Mouse (Mus musculus) forebrain, embryonic 11.5 days (tissue): Measurements from ENCODE around the gene Ppfia4. TPM values are rescaled to one million over a fixed set of nuclear protein-coding genes. Genes with fewer than 3 reads are reported as not detected.

ENCODE experiments used
- ATAC-seq: fragments of 200-750 bp; cut with Nextera tagmentation; replicated peaks from 2 replicates; pipeline ENCODE4 v1.8.0; 2017; ENCODE audit warnings: moderate TSS enrichment; ENCODE audit not compliant: low FRiP score
- DNase-seq: peaks from one replicate; pipeline ENCODE4 v3.0.0-alpha.2; 2017; ENCODE audit warnings: low spot score
- H3K27ac ChIP-seq: fragments of 300-500 bp; sonication (generic); 2 replicates; pipeline ENCODE4 v1.5.1; 2014; ENCODE audit warnings: low read depth, low read length
- H3K27me3 ChIP-seq: fragments of 300-500 bp; sonication (generic); 2 replicates; pipeline ENCODE4 v1.6.1; 2014; ENCODE audit warnings: mild to moderate bottlenecking, low read length, mixed read lengths; ENCODE audit not compliant: control insufficient read depth, insufficient read depth
- H3K36me3 ChIP-seq: fragments of 300-500 bp; sonication (generic); 2 replicates; pipeline ENCODE4 v1.6.1; 2014; ENCODE audit warnings: mild to moderate bottlenecking, low read length, moderate library complexity, mixed read lengths; ENCODE audit not compliant: control insufficient read depth, insufficient read depth
- H3K4me1 ChIP-seq: fragments of 300-500 bp; sonication (generic); replicated peaks from 2 replicates; pipeline ENCODE4 v1.6.1; 2014; ENCODE audit warnings: low read length, mixed read lengths; ENCODE audit not compliant: control insufficient read depth, insufficient read depth
- H3K4me2 ChIP-seq: fragments of 300-500 bp; sonication (generic); 2 replicates; pipeline ENCODE4 v1.6.1; 2014; ENCODE audit warnings: low read depth, mild to moderate bottlenecking, low read length, moderate library complexity, mixed read lengths; ENCODE audit not compliant: severe bottlenecking
- H3K4me3 ChIP-seq: fragments of 300-500 bp; sonication (generic); 2 replicates; pipeline ENCODE4 v1.5.1; 2014; ENCODE audit warnings: low read depth, low read length
- H3K9ac ChIP-seq: fragments of 300-500 bp; sonication (generic); 2 replicates; pipeline ENCODE4 v1.6.1; 2014; ENCODE audit warnings: low read length
- H3K9me3 ChIP-seq: fragments of 300-500 bp; sonication (generic); 2 replicates; pipeline ENCODE4 v1.6.1; 2016; ENCODE audit warnings: low read length, mixed read lengths; ENCODE audit not compliant: control insufficient read depth
- WGBS: fragments of 180-500 bp; shearing (Covaris S2); extraction: QIAGEN DNeasy Blood & Tissue Kit; methylation state at CpG from one replicate; pipeline ENCODE4 v1.1.7; 2014; 5-methylcytosine and 5-hydroxymethylcytosine counted together
- polyA plus RNA-seq: library from polyadenylated mRNA; unstranded; fragments of >200 nt; fragmentation: Nextera tagmentation; extraction: Ambion mirVana; gene quantifications from 2 replicates; pipeline ENCODE4 v1.2.1, GENCODE M21; 2014

Ppfia4 gene
- polyA plus RNA-seq, 1 experiment from 2014 or later = 2.5 TPM

GRCm38 (mm10) chr1:134335211-134335923, 2.6 kb upstream of the Ppfia4 start:
- Histone ChIP-seq H3K4me1 (no peaks in the 10 kb centered on the region), H3K36me3 (no peaks in the 10 kb centered on the region), H3K9me3 (no peaks in the 10 kb centered on the region), H3K27ac (no peak overlapping the region), H3K4me2 (no peak overlapping the region), H3K27me3 (no peaks in the 10 kb centered on the region), H3K4me3 (no peak overlapping the region), H3K9ac (no peak overlapping the region)
- 75% methylated on average over 13 of the region's 13 CpGs for WGBS
- ATAC-seq (no peak), DNase-seq (peak; percentile 45)

GRCm38 (mm10) chr1:134334111-134334827, 1.5 kb upstream of the Ppfia4 start:
- no peak for ATAC-seq
- no peak overlapping the region for H3K4me3 ChIP-seq
- H3K4me1 ChIP-seq = no peaks in the 10 kb centered on the region
- H3K4me2 ChIP-seq = no peak overlapping the region
- no peaks in the 10 kb centered on the region for H3K27me3 ChIP-seq
- DNase-seq = peak; percentile 37
- H3K27ac ChIP-seq = no peak overlapping the region
- H3K36me3 ChIP-seq = no peaks in the 10 kb centered on the region
- WGBS = 79% methylated on average over 7 of the region's 7 CpGs
- no peak overlapping the region for H3K9ac ChIP-seq
- no peaks in the 10 kb centered on the region for H3K9me3 ChIP-seq

GRCm38 (mm10) chr1:134333371-134334110, 813 bp upstream of the Ppfia4 start:
- H3K27me3 ChIP-seq = no peaks in the 10 kb centered on the region
- H3K36me3 ChIP-seq = no peaks in the 10 kb centered on the region
- peak; percentile 30 for DNase-seq
- WGBS = 90% methylated on average over 9 of the region's 10 CpGs
- no peaks in the 10 kb centered on the region for H3K9me3 ChIP-seq
- H3K4me2 ChIP-seq = no peak overlapping the region
- H3K9ac ChIP-seq = no peak overlapping the region
- no peak overlapping the region for H3K4me3 ChIP-seq
- H3K4me1 ChIP-seq = no peaks in the 10 kb centered on the region
- H3K27ac ChIP-seq = no peak overlapping the region
- no peak for ATAC-seq

GRCm38 (mm10) chr1:134331879-134332635, 671 bp downstream of the Ppfia4 start:
- Histone ChIP-seq H3K4me3 (no peak overlapping the region), H3K27ac (no peak overlapping the region), H3K4me1 (no peaks in the 10 kb centered on the region), H3K36me3 (no peaks in the 10 kb centered on the region), H3K9me3 (no peaks in the 10 kb centered on the region), H3K9ac (no peak overlapping the region), H3K27me3 (no peaks in the 10 kb centered on the region), H3K4me2 (no peak overlapping the region)
- 59% methylated on average over 20 of the region's 20 CpGs for WGBS
- DNase-seq = peak; percentile 87
- ATAC-seq = no peak

- Histone ChIP-seq H3K9me3 (no peaks in the 10 kb centered on the region), H3K27ac (no peak overlapping the region), H3K27me3 (no peaks in the 10 kb centered on the region), H3K9ac (no peak overlapping the region), H3K4me2 (no peak overlapping the region), H3K4me3 (no peak overlapping the region), H3K4me1 (no peaks in the 10 kb centered on the region), H3K36me3 (no peaks in the 10 kb centered on the region)
- no peak for ATAC-seq
- no peak for DNase-seq
- 97% methylated on average over 12 of the region's 12 CpGs for WGBS
Observed at GRCm38 (mm10) chr1:134326841-134327346, 5.8 kb downstream of the Ppfia4 start.

DNA sequence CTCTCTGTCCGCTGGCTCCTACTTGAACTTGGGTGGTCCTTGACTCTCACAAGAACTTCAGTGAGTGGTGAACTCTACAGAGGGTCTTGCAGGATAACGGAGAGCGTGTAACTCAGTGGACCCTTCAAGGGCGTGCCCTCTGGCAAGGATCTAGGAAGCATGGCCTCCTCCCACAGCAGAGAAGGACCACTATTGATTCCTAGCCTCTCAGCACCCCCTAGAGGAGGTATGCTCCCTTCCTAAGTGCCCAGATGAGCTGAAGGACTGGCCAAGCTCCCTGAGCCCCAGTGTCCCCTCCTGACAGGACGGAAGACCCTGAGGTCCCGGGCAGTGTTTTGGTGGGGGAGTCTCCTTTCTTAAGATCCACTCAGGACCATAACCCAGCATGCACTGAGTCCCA, 10.1 kb downstream of the Ppfia4 start:
- H3K36me3 ChIP-seq = no peaks in the 10 kb centered on the region

GRCm38 (mm10) chr1:134320691-134321301, 11.9 kb downstream of the Ppfia4 start:
- no peak overlapping the region for H3K27ac ChIP-seq
- H3K36me3 ChIP-seq = no peaks in the 10 kb centered on the region
- no peaks in the 10 kb centered on the region for H3K27me3 ChIP-seq
- H3K9ac ChIP-seq = no peak overlapping the region
- no peaks in the 10 kb centered on the region for H3K9me3 ChIP-seq
- H3K4me2 ChIP-seq = no peak overlapping the region
- DNase-seq (no peak), ATAC-seq (no peak; the same call in 1 of the 2 replicates)
- peaks cover 5% of the 10 kb centered on the region for H3K4me1 ChIP-seq
- no peak overlapping the region for H3K4me3 ChIP-seq
- WGBS = 65% methylated on average over 14 of the region's 14 CpGs

More for the DNA sequence above, 10.1 kb downstream of the Ppfia4 start:
- Histone ChIP-seq H3K9ac (no peak overlapping the region), H3K4me3 (no peak overlapping the region), H3K4me2 (no peak overlapping the region), H3K9me3 (no peaks in the 10 kb centered on the region), H3K27me3 (no peaks in the 10 kb centered on the region), H3K4me1 (peaks cover 5% of the 10 kb centered on the region), H3K27ac (no peak overlapping the region)
- WGBS = 89% methylated on average over 6 of the region's 6 CpGs
- DNase-seq (no peak), ATAC-seq (no peak)

GRCm38 (mm10) chr1:134318261-134318660, 14.5 kb downstream of the Ppfia4 start:
- 88% methylated on average over 5 of the region's 5 CpGs for WGBS

More at GRCm38 (mm10) chr1:134318261-134318660, 14.5 kb downstream of the Ppfia4 start:
- no peaks in the 10 kb centered on the region for H3K36me3 ChIP-seq
- peaks cover 5% of the 10 kb centered on the region for H3K4me1 ChIP-seq
- DNase-seq (no peak), ATAC-seq (no peak)
- no peaks in the 10 kb centered on the region for H3K9me3 ChIP-seq
- H3K4me3 ChIP-seq = no peak overlapping the region
- no peak overlapping the region for H3K4me2 ChIP-seq
- H3K9ac ChIP-seq = no peak overlapping the region
- no peak overlapping the region for H3K27ac ChIP-seq
- H3K27me3 ChIP-seq = no peaks in the 10 kb centered on the region
